In the genomic region with DNA sequence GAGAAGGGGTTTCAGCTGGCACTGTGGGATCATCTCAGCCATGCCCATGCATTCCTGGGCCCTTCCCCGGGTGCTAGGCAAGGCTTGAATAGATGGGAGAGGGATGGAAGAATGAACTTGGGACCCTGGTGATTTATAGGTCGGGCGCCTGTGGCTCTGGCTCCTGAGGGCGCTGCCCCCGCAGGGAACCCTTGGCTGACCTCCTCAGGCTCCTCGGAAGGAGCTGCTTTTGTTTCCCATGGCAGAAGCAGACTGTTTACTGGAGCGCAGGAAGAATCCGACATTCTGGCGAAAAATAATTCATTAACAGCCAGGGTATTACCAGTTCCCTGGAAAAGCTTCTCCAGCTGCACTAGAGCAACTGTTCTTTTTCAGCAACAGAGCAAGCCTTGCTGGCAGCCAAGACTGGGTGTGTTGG, we compare ENCODE assay signal across 9 mouse cellular contexts. TPM values are rescaled to one million over a fixed set of nuclear protein-coding genes. Genes with fewer than 3 reads are reported as not detected.
A peak's percentile ranks its signal among the peaks of the same experiment; 100 is the strongest.
DNase-seq lines count a peak whose midpoint lies in the region; ATAC-seq and TF ChIP-seq lines count a peak whose summit lies in the region.
"Had no signal": no experiment of that assay in that cellular context is flagged by ENCODE, and none has a peak within 500 bp of the region (broad histone marks: within the 10 kb centered on the region; RNA-seq: fewer than 3 reads in every experiment).

No protein-coding gene starts in this region.

- H3K4me2 ChIP-seq in hindbrain, postnatal 0 days (ENCODE audit: low read depth, low read length), result peak overlapping the region; percentile 42
- H3K4me2 ChIP-seq: limb, embryonic 15.5 days had no signal

- H3K36me3 ChIP-seq in hindbrain, postnatal 0 days (ENCODE audit: insufficient read depth, low read length), result no peaks in the 10 kb centered on the region
- H3K36me3 ChIP-seq: limb, embryonic 15.5 days had no signal

- no peak overlapping the region; the same call in 1 of the 2 replicates for H3K4me3 ChIP-seq in layer of hippocampus, adult 2 months
- no peak overlapping the region for H3K4me3 ChIP-seq in cortical plate, adult 2 months (ENCODE audit: insufficient read depth, low read length)
- no peak overlapping the region for H3K4me3 ChIP-seq in hindbrain, postnatal 0 days (ENCODE audit: low read length)
- H3K4me3 ChIP-seq: limb, embryonic 15.5 days had no signal

- no peak for TF ChIP-seq POLR2A in cortical plate, adult 2 months (IDR thresholded peaks at IDR 0.05; ENCODE audit: extremely low read depth, insufficient read depth, low read length)

- peak overlapping the region; percentile 28; the same call in 1 of the 2 replicates for H3K27ac ChIP-seq in layer of hippocampus, adult 2 months
- H3K27ac ChIP-seq in cortical plate, adult 2 months (ENCODE audit: insufficient read depth, low read length), result peak overlapping the region; percentile 71; the same call in 1 of the 2 replicates
- H3K27ac ChIP-seq in hindbrain, postnatal 0 days, result peak overlapping the region; percentile 64
- H3K27ac ChIP-seq: limb, embryonic 15.5 days had no signal

- no peak; the same call in 1 of the 2 replicates for ATAC-seq in hindbrain, postnatal 0 days
- no peak for ATAC-seq in inflammation-experienced regulatory T-cells, adult 6 months

- H3K4me1 ChIP-seq in cortical plate, adult 2 months (ENCODE audit: control insufficient read depth, insufficient read depth, low read length), result no peaks in the 10 kb centered on the region; the same call in 1 of the 2 replicates
- H3K4me1 ChIP-seq in hindbrain, postnatal 0 days (ENCODE audit: insufficient read depth, low read length), result no peaks in the 10 kb centered on the region
- H3K4me1 ChIP-seq: limb, embryonic 15.5 days had no signal

- DNase-seq in layer of hippocampus, adult 2 months (ENCODE audit: low spot score in 2 of 2), result peak in 1 of 2 experiments; percentile 12
- no peak for DNase-seq in layer of hippocampus, postnatal 25 days (ENCODE audit: extremely low spot score in 1 of 2, low spot score in 1 of 2)
- DNase-seq in hindbrain, postnatal 0 days (ENCODE audit: low spot score), result no peak
- peak; percentile 60 to 74 for DNase-seq in kidney, postnatal 4 days
- no peak for DNase-seq in right cerebral cortex, postnatal 36 days (ENCODE audit: low spot score in 2 of 2)
- DNase-seq: cerebellum, adult 18-20 months had no signal

- WGBS in hindbrain, postnatal 0 days, result 25% methylated on average over 9 of the region's 9 CpGs

- TF ChIP-seq CTCF in layer of hippocampus, adult 2 months (conservative IDR thresholded peaks at IDR 0.05), result no peak
- no peak for TF ChIP-seq CTCF in cortical plate, adult 2 months (IDR thresholded peaks at IDR 0.05; ENCODE audit: extremely low read depth, insufficient read depth, low read length)
- TF ChIP-seq CTCF in hindbrain, postnatal 0 days (IDR thresholded peaks at IDR 0.05; ENCODE audit: low read depth), result no peak

- H3K9me3 ChIP-seq in hindbrain, postnatal 0 days (ENCODE audit: low read length), result no peaks in the 10 kb centered on the region
- H3K9me3 ChIP-seq: limb, embryonic 15.5 days had no signal

- H3K9ac ChIP-seq in hindbrain, postnatal 0 days (replicated peaks; ENCODE audit: low read length), result 0 out of 2 replicates have a peak overlapping the region, but pooled peaks have one; percentile 17
- H3K9ac ChIP-seq: limb, embryonic 15.5 days had no signal

- H3K27me3 ChIP-seq in hindbrain, postnatal 0 days (ENCODE audit: insufficient read depth, low read length), result no peaks in the 10 kb centered on the region

RNA-seq across cellular contexts. Expression of a gene that starts 6.5 kb away (rescaled TPM):
- 10 to 100 TPM in 1 of 2 experiments, 1 to 10 TPM in 1; 8.5 to 15.0 TPM for total RNA-seq in layer of hippocampus, adult 2 months (2021)
- 10 to 100 TPM in 1 of 2 experiments, 1 to 10 TPM in 1; 9.9 to 11.9 TPM for total RNA-seq in layer of hippocampus, postnatal 25 days (2021)
- polyA plus RNA-seq in cortical plate, adult 2 months (2012; rRNA removed), result 10.5 and 10.6 TPM in 2 replicates
- 11.5 and 12.3 TPM in 2 replicates for total RNA-seq in hindbrain, postnatal 0 days (2014; rRNA removed)
- 9.9 and 12.9 TPM in 2 replicates for polyA plus RNA-seq in hindbrain, postnatal 0 days (2015; fragmentation: Nextera tagmentation; extraction: Ambion mirVana)
- polyA plus RNA-seq in inflammation-experienced regulatory T-cells, adult 6 months (2017; shearing (Covaris generic)), result not detected

Comparison
In these comparisons a context has a peak if more than half of its experiments do, and no peak if none do; other contexts are left out.
1. DNase-seq: peak in kidney, postnatal 4 days (2 of 2); none in layer of hippocampus, postnatal 25 days (0 of 2), hindbrain, postnatal 0 days (single experiment) and right cerebral cortex, postnatal 36 days (0 of 2).
2. Peak in every context shown above with its lines, with median percentiles within 50 percentile points of each other: H3K27ac ChIP-seq.